Mouse (Mus musculus) neural tube, embryonic 12.5 days (tissue): ENCODE measurements around the gene Rap1gap2. TPM values are rescaled to one million over a fixed set of nuclear protein-coding genes. Genes with fewer than 3 reads are reported as not detected.

ENCODE experiments used
- ATAC-seq: fragments of 200-750 bp; cut with Nextera tagmentation; 2 replicates; pipeline ENCODE4 v1.8.0; 2017; ENCODE audit warnings: low read depth, mild to moderate bottlenecking, moderate TSS enrichment, moderate library complexity; ENCODE audit not compliant: low FRiP score
- H3K27ac ChIP-seq: fragments of 300-500 bp; sonication (generic); 2 replicates; pipeline ENCODE4 v1.5.1; 2016
- H3K27me3 ChIP-seq: fragments of 300-500 bp; sonication (generic); replicated peaks from 2 replicates; pipeline ENCODE4 v1.6.1; 2016; ENCODE audit warnings: mild to moderate bottlenecking
- H3K36me3 ChIP-seq: fragments of 300-500 bp; sonication (generic); 2 replicates; pipeline ENCODE4 v1.6.1; 2016; ENCODE audit warnings: mild to moderate bottlenecking
- H3K4me1 ChIP-seq: fragments of 300-500 bp; sonication (generic); 2 replicates; pipeline ENCODE4 v1.6.1; 2016
- H3K4me2 ChIP-seq: fragments of 300-500 bp; sonication (generic); replicated peaks from 2 replicates; pipeline ENCODE4 v1.6.1; 2016; ENCODE audit warnings: mild to moderate bottlenecking
- H3K4me3 ChIP-seq: fragments of 300-500 bp; sonication (generic); 2 replicates; pipeline ENCODE4 v1.5.1; 2016
- H3K9ac ChIP-seq: fragments of 300-500 bp; sonication (generic); 2 replicates; pipeline ENCODE4 v1.6.1; 2016; ENCODE audit warnings: mild to moderate bottlenecking
- H3K9me3 ChIP-seq: fragments of 300-500 bp; sonication (generic); 2 replicates; pipeline ENCODE4 v1.6.1; 2016; ENCODE audit warnings: mild to moderate bottlenecking
- WGBS: fragments of 180-500 bp; shearing (Covaris S2); methylation state at CpG from one replicate; pipeline ENCODE4 v1.1.7; 2016; 5-methylcytosine and 5-hydroxymethylcytosine counted together
- polyA plus RNA-seq: library from polyadenylated mRNA; unstranded; fragments of >200 nt; fragmentation: Nextera tagmentation; extraction: Ambion mirVana; gene quantifications from 2 replicates; pipeline ENCODE4 v1.2.1, GENCODE M21; 2016

The Rap1gap2 gene
- polyA plus RNA-seq, 1 experiment from 2014 or later = 10.1 TPM

- 90% methylated on average over 10 of the region's 10 CpGs for WGBS
- ATAC-seq = no peak
- no peak overlapping the region for H3K9ac ChIP-seq
- peaks cover 5% of the 10 kb centered on the region; the same call in 1 of the 2 replicates for H3K4me1 ChIP-seq
- no peaks in the 10 kb centered on the region for H3K27me3 ChIP-seq
- H3K9me3 ChIP-seq = no peaks in the 10 kb centered on the region
- no peak overlapping the region for H3K27ac ChIP-seq
- no peaks in the 10 kb centered on the region for H3K36me3 ChIP-seq
- no peak overlapping the region for H3K4me2 ChIP-seq
- H3K4me3 ChIP-seq = no peak overlapping the region
Observed at GRCm38 (mm10) chr11:74512595-74512994, 98.1 kb downstream of the Rap1gap2 start.

GRCm38 (mm10) chr11:74506275-74506674 lies 104.4 kb downstream of the Rap1gap2 start:
- Histone ChIP-seq H3K27ac (no peak overlapping the region), H3K4me2 (no peak overlapping the region), H3K9me3 (no peaks in the 10 kb centered on the region), H3K36me3 (no peaks in the 10 kb centered on the region), H3K9ac (no peak overlapping the region), H3K4me1 (no peaks in the 10 kb centered on the region), H3K27me3 (no peaks in the 10 kb centered on the region), H3K4me3 (no peak overlapping the region)
- ATAC-seq = no peak
- WGBS = 75% methylated on average over 6 of the region's 6 CpGs

DNA sequence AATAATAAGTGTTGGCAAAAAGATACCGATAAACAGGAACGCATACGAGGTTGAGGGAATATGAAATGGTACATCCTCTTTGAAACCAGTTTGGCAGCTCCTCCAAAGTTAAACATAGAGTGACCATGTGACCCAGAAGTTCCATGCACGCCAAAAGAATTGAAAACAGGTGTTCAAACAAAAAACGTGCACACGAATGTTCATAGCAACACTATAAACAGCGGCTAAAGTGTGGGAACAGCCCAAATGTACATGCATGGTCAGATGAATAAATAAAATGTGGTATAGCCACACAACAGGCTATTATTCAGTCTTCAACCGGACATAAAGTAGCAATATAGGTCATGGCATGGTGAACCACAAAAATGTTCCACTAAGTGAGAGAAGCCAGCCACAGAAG lies 108.2 kb downstream of the Rap1gap2 start:
- no peak for ATAC-seq
- no peak overlapping the region for H3K4me3 ChIP-seq
- H3K9me3 ChIP-seq = no peaks in the 10 kb centered on the region
- peaks cover 12% of the 10 kb centered on the region; the same call in 1 of the 2 replicates for H3K4me1 ChIP-seq
- no peak overlapping the region for H3K4me2 ChIP-seq
- H3K36me3 ChIP-seq = no peaks in the 10 kb centered on the region
- no peaks in the 10 kb centered on the region for H3K27me3 ChIP-seq
- 86% methylated on average over 8 of the region's 8 CpGs for WGBS
- no peak overlapping the region for H3K9ac ChIP-seq
- H3K27ac ChIP-seq = no peak overlapping the region

- Histone ChIP-seq H3K9me3 (no peaks in the 10 kb centered on the region), H3K36me3 (no peaks in the 10 kb centered on the region), H3K27ac (no peak overlapping the region), H3K4me3 (no peak overlapping the region), H3K9ac (no peak overlapping the region), H3K4me1 (peaks cover 12% of the 10 kb centered on the region; the same call in 1 of the 2 replicates), H3K27me3 (no peaks in the 10 kb centered on the region), H3K4me2 (no peak overlapping the region)
- ATAC-seq = no peak
Observed at GRCm38 (mm10) chr11:74501989-74502388, 108.7 kb downstream of the Rap1gap2 start.

DNA sequence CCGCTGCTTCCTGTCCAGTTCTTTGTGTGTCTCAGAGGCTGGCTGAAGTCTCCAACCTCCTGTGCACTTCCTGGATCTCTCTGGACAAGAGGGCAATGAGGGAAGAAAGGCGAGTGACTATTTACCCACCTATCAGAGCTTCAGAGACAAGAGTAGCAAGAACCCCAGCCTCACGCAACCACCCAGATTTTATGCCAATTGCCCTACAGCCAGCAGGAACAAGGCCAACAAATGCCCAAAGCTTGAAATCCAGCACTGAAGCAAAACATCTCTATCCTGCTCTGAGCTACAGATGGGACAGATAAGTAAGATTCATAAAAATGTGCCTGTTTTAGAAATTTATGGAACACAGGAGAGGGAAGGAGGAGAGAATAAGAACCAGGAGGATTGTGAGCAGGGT lies 109.7 kb downstream of the Rap1gap2 start:
- Histone ChIP-seq H3K9ac (no peak overlapping the region), H3K4me1 (peaks cover 12% of the 10 kb centered on the region; the same call in 1 of the 2 replicates), H3K4me2 (no peak overlapping the region), H3K36me3 (no peaks in the 10 kb centered on the region), H3K9me3 (no peaks in the 10 kb centered on the region), H3K4me3 (no peak overlapping the region), H3K27ac (no peak overlapping the region), H3K27me3 (no peaks in the 10 kb centered on the region)
- WGBS = 86% methylated on average over 3 of the region's 3 CpGs
- ATAC-seq = no peak

GRCm38 (mm10) chr11:74499521-74500099 lies 111.1 kb downstream of the Rap1gap2 start:
- Histone ChIP-seq H3K4me3 (no peak overlapping the region), H3K36me3 (no peaks in the 10 kb centered on the region), H3K4me1 (peaks cover 12% of the 10 kb centered on the region; the same call in 1 of the 2 replicates), H3K9ac (no peak overlapping the region), H3K27ac (no peak overlapping the region), H3K27me3 (no peaks in the 10 kb centered on the region), H3K9me3 (no peaks in the 10 kb centered on the region), H3K4me2 (no peak overlapping the region)
- 70% methylated on average over 8 of the region's 8 CpGs for WGBS
- no peak for ATAC-seq

GRCm38 (mm10) chr11:74499058-74499457 lies 111.7 kb downstream of the Rap1gap2 start:
- Histone ChIP-seq H3K9me3 (no peaks in the 10 kb centered on the region), H3K4me1 (peaks cover 12% of the 10 kb centered on the region; the same call in 1 of the 2 replicates), H3K27me3 (no peaks in the 10 kb centered on the region), H3K9ac (no peak overlapping the region), H3K4me2 (no peak overlapping the region), H3K27ac (no peak overlapping the region), H3K4me3 (no peak overlapping the region), H3K36me3 (no peaks in the 10 kb centered on the region)
- 38% methylated on average over 3 of the region's 3 CpGs for WGBS
- no peak for ATAC-seq

- no peak for ATAC-seq
- H3K9me3 ChIP-seq = no peaks in the 10 kb centered on the region
- H3K9ac ChIP-seq = no peak overlapping the region
- H3K4me2 ChIP-seq = no peak overlapping the region
- H3K4me1 ChIP-seq = peaks cover 12% of the 10 kb centered on the region; the same call in 1 of the 2 replicates
- H3K27ac ChIP-seq = no peak overlapping the region
- WGBS = 99% methylated on average over 3 of the region's 3 CpGs
- no peaks in the 10 kb centered on the region for H3K27me3 ChIP-seq
- H3K4me3 ChIP-seq = no peak overlapping the region
- H3K36me3 ChIP-seq = no peaks in the 10 kb centered on the region
Observed at GRCm38 (mm10) chr11:74496581-74496980, 114.1 kb downstream of the Rap1gap2 start.

DNA sequence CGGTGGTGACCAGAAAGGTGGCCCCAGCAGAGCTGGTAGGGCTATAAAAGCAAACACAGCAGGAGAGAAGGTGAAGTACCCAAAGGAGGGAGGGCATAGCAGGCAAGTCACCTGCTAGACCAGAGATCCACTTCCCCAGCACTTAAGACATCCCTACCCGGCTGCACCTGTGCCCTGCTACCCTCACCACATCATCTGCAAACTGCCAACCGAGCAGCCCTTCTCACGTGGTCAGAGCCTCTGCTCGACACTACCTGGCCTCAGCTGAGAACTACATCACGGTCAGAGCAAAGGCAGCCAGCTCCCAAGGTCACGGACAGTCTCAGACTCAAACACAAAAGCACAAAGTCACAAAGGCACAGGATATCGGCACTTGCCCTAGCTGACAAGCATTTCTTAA lies 116.8 kb downstream of the Rap1gap2 start:
- Histone ChIP-seq H3K4me3 (no peak overlapping the region), H3K27ac (no peak overlapping the region), H3K27me3 (no peaks in the 10 kb centered on the region), H3K36me3 (no peaks in the 10 kb centered on the region), H3K9ac (no peak overlapping the region), H3K4me2 (no peak overlapping the region), H3K4me1 (peaks cover 3% of the 10 kb centered on the region; the same call in 1 of the 2 replicates), H3K9me3 (no peaks in the 10 kb centered on the region)
- ATAC-seq = no peak
- WGBS = 87% methylated on average over 8 of the region's 8 CpGs

DNA sequence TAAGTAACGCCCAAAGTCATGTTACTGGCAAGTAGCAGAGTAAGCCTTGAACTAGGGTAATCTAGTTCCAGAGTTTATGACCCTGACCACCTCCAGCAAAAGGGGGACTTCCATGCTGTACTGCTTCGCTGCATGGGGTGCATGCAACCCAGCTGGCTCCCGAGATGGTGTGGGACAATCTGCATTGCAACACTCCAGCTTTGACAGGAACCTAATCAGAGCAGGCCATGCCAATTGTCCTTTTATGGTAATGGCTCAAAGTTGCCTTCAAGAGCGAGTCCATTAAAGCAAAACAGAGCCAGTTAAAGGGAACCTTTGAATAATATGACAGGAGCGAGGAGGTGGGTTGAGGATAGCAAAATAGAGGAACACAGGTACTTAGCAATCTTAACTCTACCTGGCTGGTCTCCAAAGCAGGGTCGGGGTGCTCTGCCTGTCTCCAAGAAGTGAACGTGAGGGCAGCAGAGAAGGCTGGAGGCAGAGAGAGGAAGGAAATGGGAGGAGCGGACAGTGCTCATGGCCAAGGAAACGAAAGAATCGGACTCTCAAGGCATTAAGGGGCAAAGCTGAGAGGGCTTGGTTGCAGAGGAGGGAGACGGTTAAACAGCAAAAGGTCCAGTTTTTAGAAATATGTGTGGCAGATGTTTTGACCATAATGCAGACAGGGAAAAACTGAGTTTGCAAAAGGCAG lies 117.4 kb downstream of the Rap1gap2 start:
- no peaks in the 10 kb centered on the region for H3K27me3 ChIP-seq
- no peak for ATAC-seq
- H3K4me2 ChIP-seq = no peak overlapping the region
- H3K4me3 ChIP-seq = no peak overlapping the region
- H3K9ac ChIP-seq = no peak overlapping the region
- no peaks in the 10 kb centered on the region for H3K36me3 ChIP-seq
- H3K9me3 ChIP-seq = no peaks in the 10 kb centered on the region
- H3K4me1 ChIP-seq = no peaks in the 10 kb centered on the region
- WGBS = 80% methylated on average over 11 of the region's 11 CpGs
- H3K27ac ChIP-seq = no peak overlapping the region

GRCm38 (mm10) chr11:74491130-74491529 lies 119.6 kb downstream of the Rap1gap2 start:
- Histone ChIP-seq H3K27ac (no peak overlapping the region), H3K4me1 (no peaks in the 10 kb centered on the region), H3K4me3 (no peak overlapping the region), H3K4me2 (no peak overlapping the region), H3K27me3 (no peaks in the 10 kb centered on the region), H3K9me3 (no peaks in the 10 kb centered on the region), H3K36me3 (no peaks in the 10 kb centered on the region), H3K9ac (no peak overlapping the region)
- WGBS = 91% methylated on average over 4 of the region's 4 CpGs
- ATAC-seq = no peak

DNA sequence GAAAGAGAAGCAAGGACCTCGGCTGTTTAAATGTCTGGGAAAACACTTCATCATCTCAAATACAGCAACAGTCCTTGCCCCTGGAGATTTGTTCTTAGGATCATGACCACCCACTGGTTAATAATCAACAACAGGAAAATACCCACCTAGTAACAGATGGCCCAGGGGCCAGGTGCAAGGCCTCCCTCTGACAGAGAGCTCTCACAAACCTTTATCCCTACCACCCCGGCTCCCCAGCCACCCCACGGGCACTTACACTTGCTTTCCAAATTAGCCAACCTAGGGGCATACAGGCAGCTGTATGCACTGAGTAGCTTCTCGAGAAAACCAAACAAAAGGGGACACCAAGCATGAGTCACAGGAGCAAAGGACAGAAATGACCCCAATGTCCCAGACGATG lies 121.5 kb downstream of the Rap1gap2 start:
- ATAC-seq = no peak
- no peak overlapping the region for H3K4me3 ChIP-seq
- H3K4me1 ChIP-seq = no peaks in the 10 kb centered on the region
- H3K9ac ChIP-seq = no peak overlapping the region
- no peak overlapping the region for H3K4me2 ChIP-seq
- 76% methylated on average over 5 of the region's 5 CpGs for WGBS
- no peak overlapping the region for H3K27ac ChIP-seq
- no peaks in the 10 kb centered on the region for H3K27me3 ChIP-seq
- no peaks in the 10 kb centered on the region for H3K9me3 ChIP-seq
- no peaks in the 10 kb centered on the region for H3K36me3 ChIP-seq

DNA sequence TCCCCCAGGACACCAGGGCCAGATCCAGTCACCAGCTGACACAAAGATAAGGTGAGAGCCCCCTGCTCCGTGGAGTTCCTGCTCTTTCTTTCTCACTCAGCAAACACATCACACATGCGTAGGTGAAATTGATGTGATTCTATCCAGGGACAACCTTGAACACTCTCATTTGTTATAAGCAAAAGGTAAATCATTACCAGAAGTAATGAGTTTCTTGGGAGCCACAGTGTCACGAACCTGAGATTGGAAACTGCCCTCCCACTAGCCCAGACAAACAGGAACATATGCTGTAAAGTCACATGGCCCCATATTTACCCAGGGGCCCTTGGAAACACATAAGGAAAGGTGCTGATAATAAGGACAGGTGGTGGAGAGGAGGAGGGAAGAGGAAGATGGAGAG lies 122.8 kb downstream of the Rap1gap2 start:
- no peak overlapping the region for H3K27ac ChIP-seq
- no peak for ATAC-seq
- 68% methylated on average over 3 of the region's 3 CpGs for WGBS
- no peak overlapping the region for H3K4me3 ChIP-seq
- no peaks in the 10 kb centered on the region for H3K27me3 ChIP-seq
- H3K36me3 ChIP-seq = no peaks in the 10 kb centered on the region
- H3K9me3 ChIP-seq = no peaks in the 10 kb centered on the region
- no peaks in the 10 kb centered on the region for H3K4me1 ChIP-seq
- no peak overlapping the region for H3K4me2 ChIP-seq
- no peak overlapping the region for H3K9ac ChIP-seq
